Mouse (Mus musculus) midbrain, embryonic 15.5 days (tissue): ENCODE results near the gene Pikfyve. TPM values are rescaled to one million over a fixed set of nuclear protein-coding genes. Genes with fewer than 3 reads are reported as not detected.
A peak's percentile ranks its signal among the peaks of the same experiment; 100 is the strongest.

Experiments
- ATAC-seq: fragments of 200-750 bp; cut with Nextera tagmentation; replicated peaks from 2 replicates; pipeline ENCODE4 v1.8.0; 2017; ENCODE audit warnings: moderate TSS enrichment
- H3K27ac ChIP-seq: fragments of 300-500 bp; sonication (generic); 2 replicates; pipeline ENCODE4 v1.5.1; 2015; ENCODE audit warnings: mild to moderate bottlenecking, inconsistent platforms
- H3K27me3 ChIP-seq: fragments of 300-500 bp; sonication (generic); replicated peaks from 2 replicates; pipeline ENCODE4 v1.6.1; 2015; ENCODE audit warnings: inconsistent platforms
- H3K36me3 ChIP-seq: fragments of 300-500 bp; sonication (generic); replicated peaks from 2 replicates; pipeline ENCODE4 v1.6.1; 2015; ENCODE audit warnings: inconsistent platforms
- H3K4me1 ChIP-seq: fragments of 300-500 bp; sonication (generic); 2 replicates; pipeline ENCODE4 v1.6.1; 2015; ENCODE audit warnings: inconsistent platforms
- H3K4me2 ChIP-seq: fragments of 300-500 bp; sonication (generic); 2 replicates; pipeline ENCODE4 v1.6.1; 2015; ENCODE audit warnings: inconsistent platforms, mild to moderate bottlenecking, moderate library complexity
- H3K4me3 ChIP-seq: fragments of 300-500 bp; sonication (generic); 2 replicates; pipeline ENCODE4 v1.5.1; 2015; ENCODE audit warnings: mild to moderate bottlenecking, inconsistent platforms
- H3K9ac ChIP-seq: fragments of 300-500 bp; sonication (generic); 2 replicates; pipeline ENCODE4 v1.6.1; 2015; ENCODE audit warnings: mild to moderate bottlenecking, inconsistent platforms
- H3K9me3 ChIP-seq: fragments of 300-500 bp; sonication (generic); 2 replicates; pipeline ENCODE4 v1.6.1; 2016; ENCODE audit warnings: inconsistent platforms
- WGBS: fragments of 180-500 bp; shearing (Covaris S2); methylation state at CpG from one replicate; pipeline ENCODE4 v1.1.7; 2015; ENCODE audit warnings: mixed read lengths; 5-methylcytosine and 5-hydroxymethylcytosine counted together
- polyA plus RNA-seq: library from polyadenylated mRNA; unstranded; fragments of >200 nt; fragmentation: Nextera tagmentation; extraction: Ambion mirVana; gene quantifications from 2 replicates; pipeline ENCODE4 v1.2.1, GENCODE M21; 2015

The Pikfyve gene
- polyA plus RNA-seq, 1 experiment from 2014 or later, result 12.8 TPM

DNA sequence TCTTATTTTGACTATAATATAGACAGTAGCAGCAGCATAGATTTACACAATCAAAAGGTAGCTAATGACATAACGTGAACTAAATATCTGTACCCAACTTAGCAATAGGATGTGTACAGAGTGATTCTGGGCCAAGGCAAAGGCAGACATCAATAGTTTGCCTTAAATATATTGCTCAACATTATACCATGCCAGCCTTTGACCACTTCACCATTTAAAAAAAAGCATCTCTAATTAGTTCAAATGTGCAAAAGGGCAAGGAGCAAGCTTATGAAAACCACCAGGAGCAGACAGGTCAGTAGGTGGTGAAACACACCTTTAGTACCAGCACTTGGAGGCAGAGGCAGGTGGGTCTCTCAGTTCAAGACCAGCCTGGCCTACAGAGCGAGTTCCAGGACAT lies 12.8 kb upstream of the Pikfyve start:
- H3K36me3 ChIP-seq, result peaks cover 10% of the 10 kb centered on the region
- H3K27ac ChIP-seq, result no peak overlapping the region
- no peaks in the 10 kb centered on the region for H3K27me3 ChIP-seq
- H3K9ac ChIP-seq, result no peak overlapping the region
- 95% methylated on average over 2 of the region's 2 CpGs for WGBS
- H3K9me3 ChIP-seq, result no peaks in the 10 kb centered on the region
- H3K4me3 ChIP-seq, result no peak overlapping the region
- no peak for ATAC-seq
- H3K4me2 ChIP-seq, result no peak overlapping the region
- H3K4me1 ChIP-seq, result peaks cover 44% of the 10 kb centered on the region

DNA sequence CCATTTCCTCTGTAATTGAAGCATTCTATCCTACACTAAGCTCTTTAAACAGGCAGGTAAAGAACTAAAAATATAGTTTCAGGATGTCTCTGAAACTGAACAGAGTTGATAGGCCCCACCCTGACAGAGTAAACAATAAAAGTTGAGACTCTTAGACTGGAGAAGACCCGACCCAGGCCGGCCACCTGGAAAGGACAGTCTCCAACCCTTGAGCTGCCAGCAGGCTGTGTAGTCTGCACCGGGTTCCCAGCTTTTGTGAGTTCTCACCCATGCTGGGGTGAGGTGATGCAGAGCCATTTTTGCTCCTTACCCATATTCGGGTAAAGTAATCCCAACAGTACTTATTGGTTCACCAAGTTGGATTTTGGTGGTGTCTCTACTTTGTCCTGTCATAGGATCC lies 10.3 kb upstream of the Pikfyve start:
- no peak overlapping the region for H3K9ac ChIP-seq
- no peaks in the 10 kb centered on the region for H3K9me3 ChIP-seq
- H3K4me1 ChIP-seq, result peaks cover 44% of the 10 kb centered on the region
- ATAC-seq, result no peak
- no peak overlapping the region for H3K27ac ChIP-seq
- H3K36me3 ChIP-seq, result no peaks in the 10 kb centered on the region
- H3K27me3 ChIP-seq, result no peaks in the 10 kb centered on the region
- peak overlapping the region; percentile 30; the same call in 1 of the 2 replicates for H3K4me2 ChIP-seq
- WGBS, result 78% methylated on average over 4 of the region's 4 CpGs
- H3K4me3 ChIP-seq, result 0 out of 2 replicates have a peak overlapping the region, but pooled peaks have one; percentile 1

DNA sequence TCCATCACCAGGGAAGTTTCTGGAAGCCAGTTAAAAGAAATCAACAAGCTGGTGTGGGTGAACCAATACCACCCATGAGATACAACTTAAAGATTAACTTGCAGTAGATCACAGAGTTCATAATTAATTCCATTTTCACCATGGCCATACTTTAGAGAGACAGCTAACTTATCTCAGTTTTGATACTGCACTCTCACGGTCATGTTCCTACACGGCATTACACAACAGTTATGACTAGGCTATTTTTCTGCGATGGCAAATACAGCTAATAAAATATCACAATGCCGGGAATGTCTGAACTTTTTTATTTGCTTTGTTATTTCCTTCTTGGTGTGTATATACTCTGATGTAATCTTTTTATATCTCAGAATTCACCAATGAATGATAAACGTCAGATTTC lies 9.6 kb upstream of the Pikfyve start:
- no peak overlapping the region for H3K9ac ChIP-seq
- no peak overlapping the region for H3K27ac ChIP-seq
- H3K36me3 ChIP-seq, result no peaks in the 10 kb centered on the region
- H3K4me1 ChIP-seq, result peaks cover 40% of the 10 kb centered on the region
- no peak for ATAC-seq
- H3K4me3 ChIP-seq, result no peak overlapping the region
- 84% methylated on average over 5 of the region's 5 CpGs for WGBS
- no peaks in the 10 kb centered on the region for H3K27me3 ChIP-seq
- H3K4me2 ChIP-seq, result peak overlapping the region; percentile 60
- no peaks in the 10 kb centered on the region for H3K9me3 ChIP-seq

DNA sequence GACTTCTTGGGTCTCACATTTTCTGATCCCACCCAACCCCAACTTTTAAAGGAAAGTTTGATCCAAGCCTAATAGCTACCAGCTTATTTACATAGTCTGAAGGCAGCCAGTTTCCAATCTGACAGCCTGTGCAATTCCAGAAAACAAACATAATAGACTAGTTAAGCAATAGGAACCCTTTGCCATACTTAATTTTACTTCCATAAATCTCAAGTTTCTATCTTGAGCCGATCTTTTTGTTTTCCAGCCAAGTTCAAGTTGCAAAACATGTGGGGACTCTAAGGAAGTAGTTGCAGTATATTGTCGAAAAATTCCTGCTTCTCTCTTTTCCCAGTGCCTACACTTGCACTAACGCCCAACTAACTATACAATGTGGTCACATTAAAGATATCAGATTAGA lies 9.0 kb upstream of the Pikfyve start:
- Histone ChIP-seq H3K9me3 (no peaks in the 10 kb centered on the region), H3K4me1 (peaks cover 37% of the 10 kb centered on the region), H3K4me3 (peak overlapping the region; percentile 77), H3K36me3 (no peaks in the 10 kb centered on the region), H3K4me2 (peak overlapping the region; percentile 60), H3K27me3 (no peaks in the 10 kb centered on the region), H3K9ac (peak overlapping the region; percentile 90; the same call in 1 of the 2 replicates), H3K27ac (peak overlapping the region; percentile 97; the same call in 1 of the 2 replicates)
- WGBS, result 58% methylated on average over 3 of the region's 3 CpGs
- ATAC-seq, result no peak

DNA sequence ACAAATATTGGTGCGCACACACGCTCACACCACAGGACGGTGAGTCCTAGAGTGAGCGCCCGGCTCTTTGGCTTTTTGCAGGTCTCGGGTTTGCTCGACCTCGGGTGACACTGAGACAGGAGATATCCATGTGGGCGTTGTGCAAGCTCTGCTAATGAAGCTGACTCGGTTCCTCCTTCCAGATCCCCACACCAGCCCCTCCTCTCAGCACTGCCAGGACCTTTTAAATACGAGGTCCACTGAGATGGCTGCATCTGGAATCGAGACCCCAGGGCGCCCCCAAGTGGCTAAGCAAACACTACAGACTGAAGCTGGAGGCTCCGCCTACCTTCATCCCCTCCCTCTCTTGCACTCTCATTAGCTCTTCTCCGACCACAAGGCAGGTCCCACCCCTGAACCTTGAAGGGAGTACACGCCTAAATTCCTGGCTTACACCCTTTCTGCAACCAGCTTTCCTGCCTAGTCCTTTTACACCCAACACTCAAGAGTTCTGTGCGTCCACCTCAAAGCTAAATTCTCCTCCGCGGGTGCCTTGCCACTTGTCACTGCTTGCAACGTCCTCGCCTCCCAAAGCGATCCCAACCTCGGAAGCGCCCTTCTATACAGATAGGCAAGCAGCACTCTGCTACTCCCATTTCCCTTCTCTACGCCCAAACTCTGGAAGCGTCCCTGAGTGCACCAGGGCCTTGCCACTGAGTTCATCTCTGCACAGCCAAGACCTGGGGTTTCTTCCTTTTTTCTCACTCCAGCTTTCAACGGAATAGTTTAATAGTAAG lies 8.2 kb upstream of the Pikfyve start:
- H3K27me3 ChIP-seq, result no peaks in the 10 kb centered on the region
- 5% methylated on average over 27 of the region's 27 CpGs for WGBS
- peaks cover 34% of the 10 kb centered on the region for H3K4me1 ChIP-seq
- H3K9ac ChIP-seq, result peak overlapping the region; percentile 90
- no peaks in the 10 kb centered on the region for H3K9me3 ChIP-seq
- H3K27ac ChIP-seq, result peak overlapping the region; percentile 97
- peak; percentile 91 for ATAC-seq
- peak overlapping the region; percentile 77 for H3K4me3 ChIP-seq
- H3K36me3 ChIP-seq, result no peaks in the 10 kb centered on the region
- H3K4me2 ChIP-seq, result peak overlapping the region; percentile 60

DNA sequence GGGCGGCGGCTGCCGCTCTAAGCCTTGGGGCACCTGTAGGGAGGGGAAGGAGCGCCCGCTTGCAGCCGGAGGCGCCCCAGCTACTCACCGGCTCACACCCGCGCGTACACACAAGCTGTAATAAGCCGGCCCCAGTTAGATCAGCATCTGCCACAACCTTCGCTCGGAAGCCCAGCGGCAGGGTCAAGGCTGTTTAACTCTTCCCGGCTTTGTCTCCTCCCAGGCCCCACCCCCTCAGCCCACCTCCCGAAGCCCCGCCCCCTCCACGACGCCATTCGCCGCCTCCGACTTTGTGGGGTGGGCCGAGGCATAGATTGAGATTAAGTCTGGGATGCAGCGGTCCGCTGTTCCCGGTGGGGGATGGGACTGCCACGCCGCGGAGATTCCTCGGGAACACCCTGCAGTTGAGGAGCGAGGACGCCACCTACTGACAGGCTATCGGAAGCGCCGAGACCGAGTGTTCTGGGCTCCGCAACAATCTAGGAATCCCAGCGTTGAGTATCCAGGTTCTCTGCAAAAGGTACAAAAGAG lies 7.5 kb upstream of the Pikfyve start:
- peak overlapping the region; percentile 60 for H3K4me2 ChIP-seq
- ATAC-seq, result peak; percentile 96
- WGBS, result under 1% methylated on average over 39 of the region's 39 CpGs
- peak overlapping the region; percentile 77 for H3K4me3 ChIP-seq
- no peaks in the 10 kb centered on the region for H3K36me3 ChIP-seq
- no peaks in the 10 kb centered on the region for H3K27me3 ChIP-seq
- peaks cover 30% of the 10 kb centered on the region for H3K4me1 ChIP-seq
- H3K27ac ChIP-seq, result peak overlapping the region; percentile 97
- no peaks in the 10 kb centered on the region for H3K9me3 ChIP-seq
- H3K9ac ChIP-seq, result peak overlapping the region; percentile 90

DNA sequence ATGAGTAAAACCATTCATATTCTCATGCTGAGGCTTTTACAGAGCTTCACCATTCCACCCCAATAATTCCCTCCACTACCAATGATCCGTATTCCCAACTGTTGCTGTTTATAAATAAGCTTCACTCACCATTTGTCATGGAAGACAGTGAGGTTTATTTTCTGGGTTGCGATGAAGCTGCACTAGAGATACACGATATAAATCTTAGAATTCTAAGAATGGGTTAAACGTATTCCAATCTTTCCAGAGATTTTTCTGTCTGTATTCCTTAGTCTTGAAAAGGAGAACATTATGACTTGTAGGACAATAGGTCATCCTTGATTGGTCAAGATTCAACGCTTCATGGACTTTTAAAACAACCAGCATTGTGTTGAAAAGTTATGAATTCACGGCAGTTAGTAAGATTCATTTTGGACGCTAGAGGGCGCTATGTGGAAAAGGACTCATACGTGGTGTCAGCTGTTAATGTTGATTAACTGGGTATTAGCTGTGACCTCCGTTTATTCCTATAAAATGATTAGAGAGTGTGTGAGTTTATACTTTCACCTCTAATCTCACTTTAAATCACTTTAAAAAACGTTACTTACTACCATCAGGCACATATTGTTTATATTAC lies 6.7 kb upstream of the Pikfyve start:
- H3K27me3 ChIP-seq, result no peaks in the 10 kb centered on the region
- peak overlapping the region; percentile 60 for H3K4me2 ChIP-seq
- H3K9me3 ChIP-seq, result no peaks in the 10 kb centered on the region
- WGBS, result 3% methylated on average over 11 of the region's 11 CpGs
- H3K4me1 ChIP-seq, result peaks cover 26% of the 10 kb centered on the region
- H3K36me3 ChIP-seq, result no peaks in the 10 kb centered on the region
- ATAC-seq, result no peak
- H3K4me3 ChIP-seq, result peak overlapping the region; percentile 77
- H3K27ac ChIP-seq, result peak overlapping the region; percentile 97
- peak overlapping the region; percentile 90 for H3K9ac ChIP-seq

DNA sequence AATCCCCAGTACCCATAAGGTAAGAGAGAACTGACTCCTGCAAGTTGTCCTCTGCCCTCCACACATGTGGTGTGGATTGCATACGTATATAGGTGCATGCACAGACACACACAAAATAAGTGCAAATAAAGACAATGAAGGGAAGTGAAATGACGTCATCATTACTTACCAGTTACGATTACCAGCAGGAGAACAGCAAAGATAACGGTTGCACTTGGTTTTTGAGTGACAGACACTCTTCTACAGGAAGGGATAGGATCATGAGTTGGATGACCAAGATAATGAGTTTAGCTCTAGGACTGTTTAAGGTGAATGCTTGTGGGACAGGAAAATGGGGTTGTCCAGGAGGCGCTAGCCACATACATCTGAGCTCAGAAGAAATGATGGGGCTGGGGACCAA lies 5.0 kb upstream of the Pikfyve start:
- no peaks in the 10 kb centered on the region for H3K27me3 ChIP-seq
- H3K9ac ChIP-seq, result no peak overlapping the region
- no peak overlapping the region for H3K4me2 ChIP-seq
- peaks cover 21% of the 10 kb centered on the region for H3K4me1 ChIP-seq
- H3K36me3 ChIP-seq, result no peaks in the 10 kb centered on the region
- 88% methylated on average over 5 of the region's 5 CpGs for WGBS
- no peak for ATAC-seq
- no peak overlapping the region for H3K27ac ChIP-seq
- H3K4me3 ChIP-seq, result no peak overlapping the region
- no peaks in the 10 kb centered on the region for H3K9me3 ChIP-seq

DNA sequence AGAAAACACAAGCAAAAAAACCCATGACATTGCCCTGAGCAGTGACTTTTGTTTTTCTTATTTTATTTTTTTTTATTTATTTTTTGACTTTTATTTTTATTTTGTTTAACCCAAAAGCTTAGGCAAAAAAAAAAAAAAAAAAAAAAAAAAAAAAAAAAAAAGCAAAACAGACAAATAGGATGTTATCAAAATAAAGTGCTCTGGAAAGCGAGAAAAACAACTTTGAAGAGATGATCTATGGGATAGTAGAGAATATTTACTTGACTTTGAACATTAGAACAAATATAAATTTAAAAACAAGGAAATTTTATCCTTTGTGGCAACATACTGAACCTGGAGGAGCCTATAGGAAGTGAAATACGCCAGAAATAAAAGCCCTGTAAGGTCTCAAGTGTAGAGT lies 2.5 kb upstream of the Pikfyve start:
- peaks cover 17% of the 10 kb centered on the region for H3K4me1 ChIP-seq
- no peaks in the 10 kb centered on the region for H3K9me3 ChIP-seq
- no peaks in the 10 kb centered on the region for H3K27me3 ChIP-seq
- ATAC-seq, result no peak
- H3K36me3 ChIP-seq, result no peaks in the 10 kb centered on the region
- no peak overlapping the region for H3K9ac ChIP-seq
- H3K4me2 ChIP-seq, result no peak overlapping the region
- no peak overlapping the region for H3K27ac ChIP-seq
- WGBS, result 86% methylated on average over 2 of the region's 2 CpGs
- no peak overlapping the region for H3K4me3 ChIP-seq

DNA sequence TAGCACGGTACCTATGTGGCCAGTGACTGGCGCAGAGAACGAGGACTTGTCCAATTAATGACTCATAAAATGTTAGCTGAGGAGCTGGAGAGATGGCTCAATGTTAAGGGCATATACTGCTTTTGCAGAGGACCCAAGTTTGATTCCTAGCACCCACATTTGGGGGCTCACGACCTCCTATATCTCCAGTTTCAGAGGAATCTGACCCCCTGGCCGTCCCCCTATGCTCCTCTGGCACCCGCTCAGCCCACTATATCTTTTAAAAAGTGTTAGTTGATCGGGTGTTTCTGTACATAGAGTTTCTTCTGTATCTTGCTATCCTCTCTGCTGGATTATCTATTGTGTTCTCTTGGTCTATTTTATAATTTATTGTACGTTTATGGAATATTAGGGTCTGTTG lies 1.5 kb upstream of the Pikfyve start:
- H3K4me3 ChIP-seq, result no peak overlapping the region
- no peak overlapping the region for H3K9ac ChIP-seq
- H3K4me2 ChIP-seq, result no peak overlapping the region
- no peaks in the 10 kb centered on the region for H3K36me3 ChIP-seq
- H3K27me3 ChIP-seq, result no peaks in the 10 kb centered on the region
- 91% methylated on average over 8 of the region's 8 CpGs for WGBS
- ATAC-seq, result no peak
- H3K4me1 ChIP-seq, result peaks cover 17% of the 10 kb centered on the region
- no peaks in the 10 kb centered on the region for H3K9me3 ChIP-seq
- no peak overlapping the region for H3K27ac ChIP-seq

DNA sequence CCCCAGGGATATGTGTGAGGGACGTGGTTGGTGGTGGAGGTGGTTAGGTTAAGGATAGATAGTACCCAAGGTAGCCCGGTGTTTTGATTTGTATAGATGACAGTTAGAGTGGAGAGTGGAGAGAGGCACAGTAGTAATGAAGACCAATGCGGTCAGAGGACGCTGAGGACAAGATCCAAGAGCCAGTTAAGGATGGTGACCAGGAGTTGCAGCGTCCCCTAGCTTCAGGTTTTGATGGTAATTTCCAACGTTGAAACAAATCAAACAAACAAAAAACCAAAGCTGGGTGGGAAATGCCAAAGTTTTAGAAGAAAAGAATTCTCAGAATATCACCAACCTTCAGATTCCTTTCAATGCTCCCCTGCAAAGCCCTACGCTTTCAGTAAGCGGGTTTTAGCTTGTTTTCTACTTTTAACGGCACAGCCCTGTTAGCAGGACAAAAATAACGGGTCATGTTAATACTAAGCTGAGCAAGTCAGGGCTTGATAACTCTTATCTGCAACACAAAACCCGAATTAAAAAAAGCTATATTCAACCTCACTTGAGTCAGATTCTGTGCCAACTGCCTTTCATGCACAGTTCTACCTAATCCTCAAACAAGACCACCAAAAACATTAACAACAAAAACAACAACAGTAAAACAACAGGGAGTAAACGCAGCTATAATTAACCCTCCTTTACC lies 818 bp upstream of the Pikfyve start:
- peak overlapping the region; percentile 69 for H3K27ac ChIP-seq
- H3K4me1 ChIP-seq, result peaks cover 17% of the 10 kb centered on the region
- no peaks in the 10 kb centered on the region for H3K9me3 ChIP-seq
- H3K9ac ChIP-seq, result peak overlapping the region; percentile 44
- H3K4me3 ChIP-seq, result peak overlapping the region; percentile 88
- no peak; the same call in 1 of the 2 replicates for ATAC-seq
- WGBS, result 28% methylated on average over 12 of the region's 12 CpGs
- no peaks in the 10 kb centered on the region for H3K27me3 ChIP-seq
- H3K4me2 ChIP-seq, result peak overlapping the region; percentile 58
- no peaks in the 10 kb centered on the region for H3K36me3 ChIP-seq

DNA sequence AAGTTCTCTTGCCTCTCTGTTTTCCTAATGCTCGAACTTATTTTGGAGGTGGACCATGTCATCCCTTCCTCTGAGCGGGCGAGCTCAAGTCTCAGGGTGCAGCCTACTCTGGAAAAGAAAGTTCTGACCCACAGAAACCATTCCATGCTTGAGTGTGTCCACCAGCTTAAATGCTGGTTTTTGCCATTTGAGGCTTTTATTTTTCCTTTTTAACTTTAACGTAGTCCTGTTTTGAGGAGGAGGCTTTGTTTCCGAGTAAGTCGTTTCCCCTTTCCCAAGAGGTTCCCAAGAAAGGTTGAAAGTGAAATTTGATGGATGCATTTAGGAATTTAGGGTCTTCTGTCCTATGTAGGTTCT lies 569 bp downstream of the Pikfyve start:
- under 1% methylated on average over 6 of the region's 6 CpGs for WGBS

More for the DNA sequence above, 569 bp downstream of the Pikfyve start:
- peaks cover 17% of the 10 kb centered on the region for H3K4me1 ChIP-seq
- H3K9ac ChIP-seq, result peak overlapping the region; percentile 85
- H3K4me3 ChIP-seq, result peak overlapping the region; percentile 88
- peak overlapping the region; percentile 66 for H3K4me2 ChIP-seq
- H3K9me3 ChIP-seq, result no peaks in the 10 kb centered on the region
- 0 out of 2 replicates have a peak, but pooled peaks cover 3% of the 10 kb centered on the region for H3K36me3 ChIP-seq
- ATAC-seq, result no peak
- peak overlapping the region; percentile 87 for H3K27ac ChIP-seq
- H3K27me3 ChIP-seq, result no peaks in the 10 kb centered on the region
